Mouse (Mus musculus) midbrain, postnatal 0 days (tissue): Measurements from ENCODE around the gene Arl5c. TPM values are rescaled to one million over a fixed set of nuclear protein-coding genes. Genes with fewer than 3 reads are reported as not detected.

ENCODE experiments used
- ATAC-seq: fragments of 200-750 bp; cut with Nextera tagmentation; 2 replicates; pipeline ENCODE4 v1.8.0; 2017; ENCODE audit warnings: moderate number of reproducible peaks, mild to moderate bottlenecking, moderate TSS enrichment, moderate library complexity; ENCODE audit not compliant: low FRiP score
- DNase-seq: peaks from one replicate; pipeline ENCODE4 v3.0.0-alpha.2; 2015; ENCODE audit warnings: low spot score
- H3K27ac ChIP-seq: fragments of 300-500 bp; sonication (generic); 2 replicates; pipeline ENCODE4 v1.5.1; 2014; ENCODE audit warnings: low read depth, mild to moderate bottlenecking, low read length, mixed read lengths
- H3K27me3 ChIP-seq: fragments of 300-500 bp; sonication (generic); 2 replicates; pipeline ENCODE4 v1.6.1; 2014; ENCODE audit warnings: low read length, control low read depth, mixed read lengths; ENCODE audit not compliant: insufficient read depth
- H3K36me3 ChIP-seq: fragments of 300-500 bp; sonication (generic); 2 replicates; pipeline ENCODE4 v1.6.1; 2014; ENCODE audit warnings: low read length, control low read depth, mixed read lengths; ENCODE audit not compliant: insufficient read depth
- H3K4me1 ChIP-seq: fragments of 300-500 bp; sonication (generic); 2 replicates; pipeline ENCODE4 v1.6.1; 2014; ENCODE audit warnings: mild to moderate bottlenecking, control low read depth, antibody characterized with exemption, low read length, mixed read lengths; ENCODE audit not compliant: insufficient read depth
- H3K4me2 ChIP-seq: fragments of 300-500 bp; sonication (generic); 2 replicates; pipeline ENCODE4 v1.6.1; 2014; ENCODE audit warnings: low read depth, mild to moderate bottlenecking, low read length, mixed read lengths; ENCODE audit not compliant: poor library complexity, severe bottlenecking
- H3K4me3 ChIP-seq: fragments of 300-500 bp; sonication (generic); 2 replicates; pipeline ENCODE4 v1.5.1; 2014; ENCODE audit warnings: low read depth, mild to moderate bottlenecking, low read length, moderate library complexity
- H3K9ac ChIP-seq: fragments of 300-500 bp; sonication (generic); replicated peaks from 2 replicates; pipeline ENCODE4 v1.6.1; 2014; ENCODE audit warnings: mild to moderate bottlenecking, low read length, moderate library complexity, mixed read lengths; ENCODE audit not compliant: poor library complexity, severe bottlenecking
- H3K9me3 ChIP-seq: fragments of 300-500 bp; sonication (generic); 2 replicates; pipeline ENCODE4 v1.6.1; 2016; ENCODE audit warnings: low read length, control low read depth
- CTCF ChIP-seq: IDR thresholded peaks from 2 replicates; pipeline ENCODE4 v1.5.1; 2016; ENCODE audit warnings: antibody characterized with exemption, mild to moderate bottlenecking
- WGBS: fragments of 180-500 bp; shearing (Covaris S2); extraction: QIAGEN DNeasy Blood & Tissue Kit; methylation state at CpG from one replicate; pipeline ENCODE4 v1.1.7; 2014; 5-methylcytosine and 5-hydroxymethylcytosine counted together
- polyA plus RNA-seq: library from polyadenylated mRNA; unstranded; fragments of >200 nt; fragmentation: Nextera tagmentation; extraction: Ambion mirVana; gene quantifications from 2 replicates; pipeline ENCODE4 v1.2.1, GENCODE M21; 2015
- total RNA-seq: library from RNA; depleted of rRNA; stranded (reverse); fragments of >200 nt; gene quantifications from 2 replicates; pipeline ENCODE4 v1.2.3, GENCODE M21; 2014

The Arl5c gene
- total and polyA plus RNA-seq, 2 experiments from 2014 or later: 1.1 to 2.9 TPM

- WGBS: 0% methylated on average over 18 of the region's 18 CpGs
- TF ChIP-seq CTCF: no peak
- Histone ChIP-seq H3K27ac (peak overlapping the region; percentile 88), H3K4me1 (peaks cover 4% of the 10 kb centered on the region; the same call in 1 of the 2 replicates), H3K4me2 (peak overlapping the region; percentile 84), H3K9me3 (no peaks in the 10 kb centered on the region), H3K27me3 (no peaks in the 10 kb centered on the region), H3K36me3 (peaks cover 23% of the 10 kb centered on the region), H3K9ac (peak overlapping the region; percentile 97), H3K4me3 (peak overlapping the region; percentile 93)
- DNase-seq (no peak), ATAC-seq (no peak; the same call in 1 of the 2 replicates)
Observed at GRCm38 (mm10) chr11:98027297-98027688, 31.3 kb upstream of the Arl5c start.

- H3K36me3 ChIP-seq: peaks cover 23% of the 10 kb centered on the region
- peak; percentile 94 for DNase-seq
- ATAC-seq: peak; percentile 71
- peak within 1 kb of the TSS; percentile 97 for H3K9ac ChIP-seq
- no peaks in the 10 kb centered on the region for H3K9me3 ChIP-seq
- under 1% methylated on average over 67 of the region's 69 CpGs for WGBS
- TF ChIP-seq CTCF: no peak
- H3K27me3 ChIP-seq: no peaks in the 10 kb centered on the region
- H3K4me1 ChIP-seq: peaks cover 4% of the 10 kb centered on the region; the same call in 1 of the 2 replicates
- peak within 1 kb of the TSS; percentile 93 for H3K4me3 ChIP-seq
- peak within 1 kb of the TSS; percentile 84 for H3K4me2 ChIP-seq
- peak within 1 kb of the TSS; percentile 88 for H3K27ac ChIP-seq
Observed at GRCm38 (mm10) chr11:98026570-98027296, 30.8 kb upstream of the Arl5c start, which contains the start of gene Rpl19. Gene Rpl19 (plus strand): TSS chr11:98026710.

- Histone ChIP-seq H3K4me1 (peaks cover 4% of the 10 kb centered on the region; the same call in 1 of the 2 replicates), H3K27me3 (no peaks in the 10 kb centered on the region), H3K4me2 (peak overlapping the region; percentile 84), H3K27ac (peak overlapping the region; percentile 88), H3K4me3 (peak overlapping the region; percentile 93), H3K9ac (peak overlapping the region; percentile 97), H3K36me3 (peaks cover 21% of the 10 kb centered on the region), H3K9me3 (no peaks in the 10 kb centered on the region)
- ATAC-seq (no peak), DNase-seq (no peak)
- no peak for TF ChIP-seq CTCF
- WGBS: 5% methylated on average over 15 of the region's 15 CpGs
Observed at GRCm38 (mm10) chr11:98026248-98026569, 30.2 kb upstream of the Arl5c start.

- Histone ChIP-seq H3K4me3 (no peak overlapping the region), H3K4me2 (no peak overlapping the region), H3K27ac (no peak overlapping the region), H3K4me1 (peaks cover 15% of the 10 kb centered on the region; the same call in 1 of the 2 replicates), H3K27me3 (no peaks in the 10 kb centered on the region), H3K36me3 (peaks cover 7% of the 10 kb centered on the region), H3K9me3 (no peaks in the 10 kb centered on the region), H3K9ac (no peak overlapping the region)
- ATAC-seq (no peak), DNase-seq (no peak)
- TF ChIP-seq CTCF: no peak
- WGBS: 95% methylated on average over 3 of the region's 3 CpGs
Observed at GRCm38 (mm10) chr11:98024516-98024915, 28.5 kb upstream of the Arl5c start.

GRCm38 (mm10) chr11:98022555-98023371 lies 26.8 kb upstream of the Arl5c start, which contains the start of gene Cacnb1:
Gene Cacnb1 (minus strand): TSS chr11:98023034.
- peak within 1 kb of the TSS; percentile 96 for H3K4me3 ChIP-seq
- H3K4me1 ChIP-seq: peaks cover 20% of the 10 kb centered on the region; the same call in 1 of the 2 replicates
- 2% methylated on average over 47 of the region's 52 CpGs for WGBS
- no peaks in the 10 kb centered on the region for H3K27me3 ChIP-seq
- H3K9ac ChIP-seq: peak within 1 kb of the TSS; percentile 99
- peak; percentile 42 for ATAC-seq
- H3K4me2 ChIP-seq: peak within 1 kb of the TSS; percentile 81
- H3K27ac ChIP-seq: peak within 1 kb of the TSS; percentile 96
- H3K9me3 ChIP-seq: no peaks in the 10 kb centered on the region
- H3K36me3 ChIP-seq: peaks cover 6% of the 10 kb centered on the region
- TF ChIP-seq CTCF: no peak
- peak; percentile 70 for DNase-seq

- H3K4me1 ChIP-seq: peaks cover 20% of the 10 kb centered on the region; the same call in 1 of the 2 replicates
- WGBS: 0% methylated on average over 20 of the region's 23 CpGs
- peak overlapping the region; percentile 96 for H3K27ac ChIP-seq
- H3K4me3 ChIP-seq: peak overlapping the region; percentile 96
- peaks cover 10% of the 10 kb centered on the region for H3K36me3 ChIP-seq
- no peak for TF ChIP-seq CTCF
- H3K9ac ChIP-seq: peak overlapping the region; percentile 99
- H3K27me3 ChIP-seq: no peaks in the 10 kb centered on the region
- DNase-seq: no peak
- peak; percentile 18 for ATAC-seq
- peak overlapping the region; percentile 81 for H3K4me2 ChIP-seq
- H3K9me3 ChIP-seq: no peaks in the 10 kb centered on the region
Observed at GRCm38 (mm10) chr11:98022253-98022554, 26.2 kb upstream of the Arl5c start.
